Mouse (Mus musculus) liver, embryonic 13.5 days (tissue): ENCODE measurements around the gene Ptpn13. TPM values are rescaled to one million over a fixed set of nuclear protein-coding genes. Genes with fewer than 3 reads are reported as not detected.

ENCODE experiments used
- ATAC-seq: fragments of 200-750 bp; cut with Nextera tagmentation; 2 replicates; pipeline ENCODE4 v1.8.0; 2017; ENCODE audit warnings: low read depth, mild to moderate bottlenecking, moderate number of reproducible peaks, moderate library complexity
- DNase-seq: peaks from one replicate; pipeline ENCODE4 v3.0.0; 2022
- H3K27ac ChIP-seq: fragments of 300-500 bp; sonication (generic); 2 replicates; pipeline ENCODE4 v1.5.1; 2015; ENCODE audit warnings: moderate library complexity, mild to moderate bottlenecking, inconsistent platforms
- H3K27me3 ChIP-seq: fragments of 300-500 bp; sonication (generic); 2 replicates; pipeline ENCODE4 v1.6.1; 2015; ENCODE audit warnings: mild to moderate bottlenecking, inconsistent platforms
- H3K36me3 ChIP-seq: fragments of 300-500 bp; sonication (generic); 2 replicates; pipeline ENCODE4 v1.6.1; 2015; ENCODE audit warnings: mild to moderate bottlenecking, inconsistent platforms
- H3K4me1 ChIP-seq: fragments of 300-500 bp; sonication (generic); replicated peaks from 2 replicates; pipeline ENCODE4 v1.6.1; 2015; ENCODE audit warnings: inconsistent platforms
- H3K4me2 ChIP-seq: fragments of 300-500 bp; sonication (generic); 2 replicates; pipeline ENCODE4 v1.6.1; 2015; ENCODE audit warnings: inconsistent platforms, mild to moderate bottlenecking, moderate library complexity
- H3K4me3 ChIP-seq: fragments of 300-500 bp; sonication (generic); replicated peaks from 2 replicates; pipeline ENCODE4 v1.5.1; 2015; ENCODE audit warnings: mild to moderate bottlenecking, inconsistent platforms
- H3K9ac ChIP-seq: fragments of 300-500 bp; sonication (generic); 2 replicates; pipeline ENCODE4 v1.6.1; 2015; ENCODE audit warnings: mild to moderate bottlenecking, inconsistent platforms
- H3K9me3 ChIP-seq: fragments of 300-500 bp; sonication (generic); replicated peaks from 2 replicates; pipeline ENCODE4 v1.6.1; 2016; ENCODE audit warnings: inconsistent platforms
- WGBS: fragments of 180-500 bp; shearing (Covaris S2); methylation state at CpG from one replicate; pipeline ENCODE4 v1.1.7; 2015; ENCODE audit not compliant: insufficient replicate concordance; 5-methylcytosine and 5-hydroxymethylcytosine counted together
- polyA plus RNA-seq: library from polyadenylated mRNA; unstranded; fragments of >200 nt; fragmentation: Nextera tagmentation; extraction: Ambion mirVana; gene quantifications from 2 replicates; pipeline ENCODE4 v1.2.1, GENCODE M21; 2015

The Ptpn13 gene
- polyA plus RNA-seq, 1 experiment from 2014 or later, result 0.99 TPM

DNA sequence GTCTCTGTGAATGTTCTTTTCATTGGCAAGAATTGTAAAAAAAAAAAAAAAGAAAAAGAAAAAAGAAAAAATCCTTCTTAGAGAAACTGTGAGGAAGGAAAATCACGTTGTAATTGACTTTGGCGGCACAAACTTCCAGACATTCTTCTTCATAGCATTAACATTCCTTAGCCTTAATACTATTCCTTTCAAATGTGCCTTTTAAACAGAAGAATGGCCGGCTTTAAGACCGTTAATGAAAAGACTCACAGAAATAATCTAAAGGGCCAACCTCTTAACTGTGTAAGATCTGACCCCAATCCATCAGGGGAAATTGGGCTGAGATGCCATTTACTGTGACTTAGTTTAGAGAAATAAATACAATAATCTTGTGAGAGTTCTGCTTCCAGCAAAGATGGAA, 16.7 kb downstream of the Ptpn13 start:
- no peaks in the 10 kb centered on the region for H3K27me3 ChIP-seq
- no peaks in the 10 kb centered on the region for H3K9me3 ChIP-seq
- no peak for ATAC-seq
- no peak for DNase-seq
- WGBS, result 74% methylated on average over 4 of the region's 4 CpGs
- no peaks in the 10 kb centered on the region; the same call in 1 of the 2 replicates for H3K4me1 ChIP-seq
- no peak overlapping the region for H3K9ac ChIP-seq
- no peaks in the 10 kb centered on the region for H3K36me3 ChIP-seq
- H3K27ac ChIP-seq, result no peak overlapping the region
- H3K4me3 ChIP-seq, result no peak overlapping the region
- H3K4me2 ChIP-seq, result no peak overlapping the region

DNA sequence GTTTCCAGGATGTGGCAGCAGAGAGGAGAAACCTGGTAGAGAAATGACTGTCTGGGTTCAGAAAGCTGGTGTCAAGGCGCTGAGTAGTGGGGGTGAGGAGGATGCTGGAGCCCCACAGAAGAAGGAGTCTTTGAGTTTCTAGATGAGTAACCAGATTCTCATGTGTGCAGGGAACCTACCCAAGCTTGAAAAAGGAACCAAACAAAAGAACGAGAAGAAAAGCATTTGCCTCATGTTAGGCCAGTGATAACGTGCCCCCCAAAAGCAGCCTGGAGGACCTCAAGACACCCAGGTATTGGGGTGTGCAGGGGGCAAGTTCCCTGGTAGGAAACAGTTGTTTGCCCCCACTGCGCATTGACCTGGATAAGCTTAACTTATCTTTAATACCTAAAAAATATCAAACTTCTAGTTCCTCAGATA, 17.3 kb downstream of the Ptpn13 start:
- H3K27me3 ChIP-seq, result no peaks in the 10 kb centered on the region
- H3K4me3 ChIP-seq, result no peak overlapping the region
- H3K4me2 ChIP-seq, result no peak overlapping the region
- no peak for DNase-seq
- no peaks in the 10 kb centered on the region; the same call in 1 of the 2 replicates for H3K4me1 ChIP-seq
- no peak for ATAC-seq
- no peaks in the 10 kb centered on the region for H3K36me3 ChIP-seq
- no peak overlapping the region for H3K27ac ChIP-seq
- no peaks in the 10 kb centered on the region for H3K9me3 ChIP-seq
- no peak overlapping the region for H3K9ac ChIP-seq
- 69% methylated on average over 4 of the region's 4 CpGs for WGBS

DNA sequence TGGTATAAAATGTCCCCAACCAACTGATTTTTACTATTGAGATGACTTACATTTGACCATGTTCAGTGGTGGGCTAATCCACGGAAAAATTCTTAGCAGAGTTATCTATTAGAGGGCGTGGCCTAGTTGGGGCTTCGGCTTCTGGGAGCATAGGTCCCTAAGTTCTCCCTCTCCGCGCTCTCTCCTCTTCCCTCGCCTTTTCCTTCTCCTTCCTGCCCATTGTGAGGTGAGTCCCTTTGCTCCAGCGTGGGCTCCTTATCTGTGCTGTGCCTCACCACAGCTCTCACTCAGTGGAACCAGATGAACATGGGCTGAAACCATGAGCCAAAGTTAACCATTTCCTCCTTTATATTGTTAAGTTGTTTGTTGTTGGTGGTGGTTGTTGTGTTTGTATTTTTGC, 17.9 kb downstream of the Ptpn13 start:
- H3K9ac ChIP-seq, result no peak overlapping the region
- H3K27me3 ChIP-seq, result no peaks in the 10 kb centered on the region
- no peaks in the 10 kb centered on the region; the same call in 1 of the 2 replicates for H3K4me1 ChIP-seq
- ATAC-seq (no peak), DNase-seq (no peak)
- no peak overlapping the region for H3K27ac ChIP-seq
- H3K4me2 ChIP-seq, result no peak overlapping the region
- H3K36me3 ChIP-seq, result no peaks in the 10 kb centered on the region
- H3K4me3 ChIP-seq, result no peak overlapping the region
- 36% methylated on average over 7 of the region's 7 CpGs for WGBS
- H3K9me3 ChIP-seq, result no peaks in the 10 kb centered on the region

GRCm38 (mm10) chr5:103445383-103445782, 20.4 kb downstream of the Ptpn13 start:
- no peaks in the 10 kb centered on the region for H3K9me3 ChIP-seq
- H3K36me3 ChIP-seq, result no peaks in the 10 kb centered on the region
- H3K4me1 ChIP-seq, result no peaks in the 10 kb centered on the region; the same call in 1 of the 2 replicates
- no peak overlapping the region for H3K4me3 ChIP-seq
- DNase-seq, result no peak
- 77% methylated on average over 7 of the region's 7 CpGs for WGBS
- no peak for ATAC-seq
- H3K9ac ChIP-seq, result no peak overlapping the region
- H3K4me2 ChIP-seq, result no peak overlapping the region
- H3K27ac ChIP-seq, result no peak overlapping the region
- no peaks in the 10 kb centered on the region for H3K27me3 ChIP-seq

DNA sequence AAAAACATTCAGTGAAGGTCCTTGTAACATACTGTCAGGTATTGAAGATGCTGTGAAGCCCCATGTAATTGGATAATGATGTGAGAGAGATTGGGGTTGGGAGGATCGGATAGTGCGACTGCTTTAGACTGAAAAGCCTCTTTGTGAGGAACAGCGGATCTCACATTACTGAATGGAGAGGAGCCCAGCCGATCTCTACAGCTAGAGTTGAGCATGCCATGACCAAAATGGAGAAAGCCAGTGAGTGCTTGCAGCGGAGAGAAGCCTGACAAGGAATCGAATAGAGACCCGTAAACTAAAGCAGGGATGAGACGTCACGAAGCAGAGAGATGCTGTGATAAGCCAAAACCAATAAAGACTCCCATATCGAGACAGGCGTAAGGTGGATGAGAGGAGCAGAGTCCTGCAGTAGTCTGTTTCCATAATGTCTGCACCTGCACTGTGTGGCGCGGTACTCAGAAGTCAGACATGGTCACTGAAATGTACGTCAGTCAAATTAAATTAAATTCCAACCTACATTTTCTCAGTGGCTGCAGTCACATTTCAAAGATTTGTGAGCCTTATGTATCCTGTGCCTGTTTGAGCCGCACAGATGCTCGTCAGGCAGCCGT, 22.9 kb downstream of the Ptpn13 start:
- no peaks in the 10 kb centered on the region for H3K9me3 ChIP-seq

DNA sequence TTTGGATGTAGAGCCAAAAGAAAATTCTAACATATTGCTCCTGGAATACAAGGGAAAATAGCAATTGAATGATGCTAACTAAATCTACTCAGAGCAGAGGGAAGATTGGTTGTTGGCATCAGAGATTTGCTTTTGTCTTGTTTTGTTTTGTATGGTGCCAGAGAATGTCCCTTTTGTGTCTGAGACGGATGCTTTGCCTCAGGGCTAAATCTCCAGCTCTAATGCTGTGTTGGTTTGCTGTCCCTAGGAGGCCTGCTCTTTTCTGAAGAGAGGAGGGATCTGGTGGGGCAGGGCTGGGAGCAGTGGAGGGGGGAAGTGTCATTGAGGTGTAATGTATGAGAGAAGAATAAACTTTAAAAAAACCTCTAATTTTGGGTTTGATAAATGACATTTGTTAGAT, 23.5 kb downstream of the Ptpn13 start:
- WGBS, result 56% methylated on average over 1 of the region's 1 CpGs

More for the DNA sequence above, 22.9 kb downstream of the Ptpn13 start:
- Histone ChIP-seq H3K9ac (no peak overlapping the region), H3K36me3 (no peaks in the 10 kb centered on the region), H3K4me3 (no peak overlapping the region), H3K4me1 (no peaks in the 10 kb centered on the region; the same call in 1 of the 2 replicates), H3K4me2 (no peak overlapping the region), H3K27me3 (no peaks in the 10 kb centered on the region), H3K27ac (no peak overlapping the region)
- DNase-seq, result no peak
- WGBS, result 82% methylated on average over 17 of the region's 17 CpGs
- ATAC-seq, result no peak

GRCm38 (mm10) chr5:103450663-103451062, 25.7 kb downstream of the Ptpn13 start:
- Histone ChIP-seq H3K27ac (no peak overlapping the region), H3K4me3 (no peak overlapping the region), H3K9ac (no peak overlapping the region), H3K27me3 (no peaks in the 10 kb centered on the region), H3K4me1 (no peaks in the 10 kb centered on the region), H3K36me3 (no peaks in the 10 kb centered on the region), H3K4me2 (no peak overlapping the region), H3K9me3 (no peaks in the 10 kb centered on the region)
- WGBS, result 72% methylated on average over 1 of the region's 1 CpGs
- DNase-seq (no peak), ATAC-seq (no peak)

More for the DNA sequence above, 23.5 kb downstream of the Ptpn13 start:
- Histone ChIP-seq H3K27ac (no peak overlapping the region), H3K9ac (no peak overlapping the region), H3K4me3 (no peak overlapping the region), H3K4me2 (no peak overlapping the region), H3K36me3 (no peaks in the 10 kb centered on the region), H3K4me1 (no peaks in the 10 kb centered on the region), H3K9me3 (no peaks in the 10 kb centered on the region), H3K27me3 (no peaks in the 10 kb centered on the region)
- ATAC-seq, result no peak
- DNase-seq, result no peak

GRCm38 (mm10) chr5:103453361-103454140, 28.6 kb downstream of the Ptpn13 start:
- Histone ChIP-seq H3K36me3 (no peaks in the 10 kb centered on the region), H3K4me3 (no peak overlapping the region), H3K4me1 (no peaks in the 10 kb centered on the region), H3K4me2 (no peak overlapping the region), H3K27ac (no peak overlapping the region), H3K9me3 (no peaks in the 10 kb centered on the region), H3K27me3 (no peaks in the 10 kb centered on the region), H3K9ac (no peak overlapping the region)
- DNase-seq (no peak), ATAC-seq (no peak)
- 71% methylated on average over 14 of the region's 14 CpGs for WGBS

DNA sequence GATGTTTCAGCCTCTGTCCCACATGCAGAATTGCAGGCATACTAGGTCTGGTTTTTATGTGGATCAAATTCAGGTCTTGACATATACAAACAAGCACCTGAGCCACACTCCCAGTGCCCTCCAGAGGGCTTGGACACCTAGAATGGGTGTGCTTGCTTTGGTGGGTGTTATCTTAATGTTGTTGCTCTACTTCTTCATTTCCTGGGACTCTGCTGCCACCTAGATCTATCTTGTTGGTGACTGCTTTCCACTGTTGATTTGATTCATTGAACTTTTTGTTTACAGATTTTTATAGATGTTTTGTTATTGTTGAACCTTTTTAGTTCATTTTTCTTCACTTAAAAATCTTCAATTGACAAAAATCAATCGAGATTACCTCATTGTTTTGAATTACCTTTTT, 31.8 kb downstream of the Ptpn13 start:
- no peaks in the 10 kb centered on the region for H3K27me3 ChIP-seq
- DNase-seq, result no peak
- no peak overlapping the region for H3K4me3 ChIP-seq
- no peaks in the 10 kb centered on the region for H3K9me3 ChIP-seq
- H3K4me1 ChIP-seq, result no peaks in the 10 kb centered on the region
- no peak overlapping the region for H3K9ac ChIP-seq
- ATAC-seq, result no peak
- 52% methylated on average over 1 of the region's 1 CpGs for WGBS
- H3K4me2 ChIP-seq, result no peak overlapping the region
- no peaks in the 10 kb centered on the region for H3K36me3 ChIP-seq
- no peak overlapping the region for H3K27ac ChIP-seq

DNA sequence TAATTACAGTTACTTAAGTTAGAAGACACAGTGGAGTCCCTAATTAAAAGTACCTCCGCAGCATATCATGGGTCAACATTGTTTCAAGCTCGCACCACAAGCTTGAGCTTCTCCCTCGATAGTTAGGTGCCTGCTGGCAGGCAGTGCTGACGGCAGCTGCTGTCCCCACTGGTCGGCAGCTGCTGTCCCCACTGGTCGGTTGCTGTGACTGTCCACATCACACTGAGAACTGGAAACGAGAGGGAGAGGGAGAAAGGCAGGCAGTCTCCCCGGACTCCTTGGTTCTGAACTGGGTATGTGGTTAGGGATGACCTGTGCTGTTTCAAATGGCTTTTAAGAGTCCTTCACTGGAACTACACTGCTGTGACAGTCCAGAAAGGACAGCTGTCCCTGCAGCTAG, 33.4 kb downstream of the Ptpn13 start:
- Histone ChIP-seq H3K4me1 (no peaks in the 10 kb centered on the region), H3K9me3 (no peaks in the 10 kb centered on the region), H3K27me3 (no peaks in the 10 kb centered on the region), H3K36me3 (no peaks in the 10 kb centered on the region), H3K27ac (no peak overlapping the region), H3K4me2 (no peak overlapping the region), H3K4me3 (no peak overlapping the region), H3K9ac (no peak overlapping the region)
- DNase-seq (no peak), ATAC-seq (no peak)
- WGBS, result 64% methylated on average over 8 of the region's 8 CpGs

- H3K4me3 ChIP-seq, result no peak overlapping the region
- H3K9me3 ChIP-seq, result no peaks in the 10 kb centered on the region
- no peak overlapping the region for H3K4me2 ChIP-seq
- 73% methylated on average over 8 of the region's 8 CpGs for WGBS
- H3K27ac ChIP-seq, result no peak overlapping the region
- no peak overlapping the region for H3K9ac ChIP-seq
- H3K27me3 ChIP-seq, result no peaks in the 10 kb centered on the region
- no peaks in the 10 kb centered on the region for H3K4me1 ChIP-seq
- H3K36me3 ChIP-seq, result no peaks in the 10 kb centered on the region
- DNase-seq (no peak), ATAC-seq (no peak)
These were observed 34.1 kb downstream of the Ptpn13 start for GRCm38 (mm10) chr5:103458959-103459675.
